Mouse (Mus musculus) c-Kit-positive CD71-positive TER-119-positive erythroid progenitor cells, embryonic 14.5 days (primary cell): ENCODE measurements at regions not wholly inside any gene's neighbourhood (a gene's known extent, or its start where the extent isn't known, plus 50 kb on each side); places are given as distances from the start of the nearest gene placed in this dataset.

Experiments used
- DNase-seq: peaks from one replicate; pipeline ENCODE4 v3.0.0-alpha.2; 2013; ENCODE audit warnings: low spot score

DNA sequence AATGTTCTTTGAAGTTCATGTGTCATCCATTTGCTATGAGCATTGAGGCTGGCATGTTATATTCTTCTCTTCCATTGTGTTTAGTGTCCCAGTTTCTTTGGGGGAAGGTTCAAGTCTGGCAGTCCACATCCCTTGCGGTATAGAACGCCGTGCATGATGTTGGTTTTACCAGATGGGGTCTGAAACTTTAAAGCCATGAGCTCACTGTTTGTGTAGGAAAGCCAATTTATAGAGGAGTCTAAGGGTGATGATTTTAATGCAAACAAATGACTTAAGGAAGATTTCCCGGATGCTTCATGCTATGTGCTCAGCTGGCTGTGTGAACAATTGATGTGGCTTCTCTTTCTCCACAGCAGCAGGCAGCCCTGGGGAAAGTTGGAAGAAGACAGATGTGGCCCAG is 104.0 kb upstream of the Hey2 start:
- DNase-seq: no peak

GRCm38 (mm10) chr10:30918322-30918988 is 75.9 kb upstream of the Hey2 start:
- no peak for DNase-seq

- DNase-seq: no peak
These were observed 51.2 kb upstream of the Hey2 start for GRCm38 (mm10) chr10:30893771-30894170.
